1 mouse cellular context compared by ENCODE assay signal in genomic region chr9:40240311-40240710, GRCm38 (mm10).
TF ChIP-seq lines count a peak whose summit lies in the region.

No protein-coding gene starts in this region.

TF ChIP-seq in ES-E14, 5 proteins besides CTCF, POLR2A, EP300 and RAD21:
- no peak for TF ChIP-seq MAFK (IDR thresholded peaks at IDR 0.05; ENCODE audit: insufficient read depth, low read depth, low read length)
- TF ChIP-seq ZNF384 (IDR thresholded peaks at IDR 0.05; ENCODE audit: low read depth, low read length): no peak
